In genomic region chr13:94957965-94958364, GRCm38 (mm10) we compare ENCODE assay signal across 10 mouse cellular contexts. TPM values are rescaled to one million over a fixed set of nuclear protein-coding genes. Genes with fewer than 3 reads are reported as not detected.
DNase-seq lines count a peak whose midpoint lies in the region; TF ChIP-seq lines count a peak whose summit lies in the region.
"Had no signal": no experiment of that assay in that cellular context is flagged by ENCODE, and none has a peak within 500 bp of the region (broad histone marks: within the 10 kb centered on the region; RNA-seq: fewer than 3 reads in every experiment).

No protein-coding gene starts in this region.

- no peak overlapping the region for H3K4me3 ChIP-seq in CH12.LX (replicated peaks in 1 of 3; ENCODE audit: low read depth in 2 of 3, low read length in 2 of 3, poor library complexity in 1 of 3)
- H3K4me3 ChIP-seq in cortical plate, adult 2 months (ENCODE audit: insufficient read depth, low read length), result no peak overlapping the region
- H3K4me3 ChIP-seq: neural tube, embryonic 13.5 days had no signal

- TF ChIP-seq RAD21 in CH12.LX (IDR thresholded peaks at IDR 0.05; ENCODE audit: low read depth, low read length), result peak; percentile 69

- no peaks in the 10 kb centered on the region for H3K9me3 ChIP-seq in CH12.LX (replicated peaks; ENCODE audit: low read length)
- H3K9me3 ChIP-seq: neural tube, embryonic 13.5 days had no signal

- DNase-seq in kidney, postnatal 4 days, result peak; percentile 18 to 36
- no peak for DNase-seq in kidney, postnatal 14 days
- DNase-seq in 416B (ENCODE audit: low read depth), result peak; percentile 61
- DNase-seq in CH12.LX (ENCODE audit: extremely low read depth), result peak; percentile 55
- no peak for DNase-seq in adrenal gland, postnatal 14 days
- DNase-seq in heart, adult 9 months (ENCODE audit: low spot score in 2 of 2), result no peak
- DNase-seq: adrenal gland, adult 2 months; lung, postnatal 36 days had no signal

- TF ChIP-seq POLR2A in CH12.LX (IDR thresholded peaks at IDR 0.05; ENCODE audit: low read depth, low read length), result no peak
- TF ChIP-seq POLR2A in cortical plate, adult 2 months (IDR thresholded peaks at IDR 0.05; ENCODE audit: extremely low read depth, insufficient read depth, low read length), result no peak

- no peaks in the 10 kb centered on the region for H3K79me2 ChIP-seq in CH12.LX (replicated peaks; ENCODE audit: control insufficient read depth, extremely low read depth, insufficient read depth, poor library complexity, severe bottlenecking)

- in situ Hi-C loops in CH12.LX (cut with MboI; ENCODE audit: low pct_ligation_motif_present, low pct_unique_long_range_greater_than_20kb, low sequenced_read_pairs), result no loop called here

- no peak for TF ChIP-seq EP300 in CH12.LX (IDR thresholded peaks at IDR 0.05; ENCODE audit: low read length)

- no peaks in the 10 kb centered on the region for H3K27me3 ChIP-seq in CH12.LX (replicated peaks)
- H3K27me3 ChIP-seq: neural tube, embryonic 13.5 days had no signal

- TF ChIP-seq CTCF in CH12.LX (conservative IDR thresholded peaks at IDR 0.05 in 1 of 2, IDR thresholded peaks at IDR 0.05 in 1 of 2; ENCODE audit: low read depth in 2 of 2, low read length in 2 of 2), result peak in 1 of 2 experiments; percentile 73; a peak in 2 of 4 replicates
- 0 out of 2 replicates have a peak, but pooled peaks have one; percentile 11 for TF ChIP-seq CTCF in cortical plate, adult 2 months (IDR thresholded peaks at IDR 0.05; ENCODE audit: extremely low read depth, insufficient read depth, low read length)

- H3K4me2 ChIP-seq in CH12.LX (ENCODE audit: insufficient read depth, low read depth, poor library complexity, severe bottlenecking), result no peak overlapping the region
- H3K4me2 ChIP-seq: neural tube, embryonic 13.5 days had no signal

- H3K27ac ChIP-seq in CH12.LX (ENCODE audit: insufficient read depth, low read depth), result no peak overlapping the region
- no peak overlapping the region for H3K27ac ChIP-seq in cortical plate, adult 2 months (ENCODE audit: insufficient read depth, low read length)
- H3K27ac ChIP-seq: neural tube, embryonic 13.5 days had no signal

- dilution Hi-C loops in CH12.LX (cut with MboI; ENCODE audit: extremely low pct_ligation_motif_present, extremely low pct_unique_long_range_greater_than_20kb, low sequenced_read_pairs), result no loop called here

- H3K36me3 ChIP-seq in CH12.LX (replicated peaks in 1 of 2; ENCODE audit: control insufficient read depth in 1 of 2, insufficient read depth in 1 of 2, low read length in 1 of 2), result no peaks in the 10 kb centered on the region
- H3K36me3 ChIP-seq: neural tube, embryonic 13.5 days had no signal

- H3K4me1 ChIP-seq in CH12.LX (ENCODE audit: control insufficient read depth in 1 of 2, insufficient read depth in 2 of 2), result peaks cover 0 to 3% of the 10 kb centered on the region in 2 experiments; a peak in 1 of 4 replicates
- H3K4me1 ChIP-seq in cortical plate, adult 2 months (ENCODE audit: control insufficient read depth, insufficient read depth, low read length), result no peaks in the 10 kb centered on the region
- H3K4me1 ChIP-seq: neural tube, embryonic 13.5 days had no signal

- H3K9ac ChIP-seq in CH12.LX (ENCODE audit: insufficient read depth, low read depth), result no peak overlapping the region
- H3K9ac ChIP-seq: neural tube, embryonic 13.5 days had no signal

TF ChIP-seq in CH12.LX, 34 proteins besides CTCF, POLR2A, EP300 and RAD21:
- no peak for TF ChIP-seq JUN (IDR thresholded peaks at IDR 0.05; ENCODE audit: insufficient read depth, low read depth, low read length)
- peak; percentile 54 for TF ChIP-seq SMC3 (IDR thresholded peaks at IDR 0.05; ENCODE audit: low read depth, low read length)
TF ChIP-seq in CH12.LX: peak in this region for 1.

RNA-seq across cellular contexts. Expression of gene Wdr41, which starts 18.2 kb away (rescaled TPM):
- 5.0 and 5.9 TPM in 2 replicates for total RNA-seq in CH12.LX (2012; rRNA removed)
- 10.0 and 10.7 TPM in 2 replicates for total RNA-seq in CH12.LX (2014; rRNA removed)
- polyA plus RNA-seq in CH12.LX (2012; ENCODE audit: insufficient read length, low read depth), result 10.3 and 12.7 TPM in 2 replicates
- polyA plus RNA-seq in cortical plate, adult 2 months (2012; rRNA removed), result 24.8 and 25.1 TPM in 2 replicates
- total RNA-seq in adrenal gland, postnatal 14 days (2021), result 17.2 and 19.5 TPM in 2 replicates

Comparison
In these comparisons a context has a peak if more than half of its experiments do, and no peak if none do; other contexts are left out.
1. DNase-seq: peak in kidney, postnatal 4 days (2 of 2), 416B (single experiment) and CH12.LX (single experiment); none in kidney, postnatal 14 days (single experiment), adrenal gland, postnatal 14 days (single experiment) and heart, adult 9 months (0 of 2).